Mouse (Mus musculus): Measurements from ENCODE around the gene Pou1f1.

DNA sequence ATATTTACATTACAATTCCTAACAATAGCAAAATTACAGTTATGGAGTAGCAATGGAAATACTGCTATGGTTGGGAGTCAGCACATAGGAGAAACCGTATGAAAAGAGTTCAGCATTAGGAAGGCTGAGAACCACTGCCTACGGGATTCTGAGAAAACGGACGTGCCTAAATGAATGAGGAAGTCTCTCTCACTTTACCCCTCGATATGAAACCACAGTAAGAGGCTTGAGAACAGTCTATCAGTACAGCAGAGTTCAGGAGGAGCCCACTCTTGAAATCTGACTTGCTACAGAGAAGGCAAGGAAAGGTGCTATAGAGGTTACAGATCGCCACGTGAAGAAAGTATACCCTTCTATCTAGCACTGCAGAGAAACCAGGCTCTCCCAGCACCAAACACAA is 28.6 kb downstream of the Pou1f1 start:
- TF ChIP-seq POLR2A (IDR thresholded peaks at IDR 0.05; ENCODE audit: borderline replicate concordance, extremely low read depth, low read depth, low read length) (no peak), CTCF (IDR thresholded peaks at IDR 0.05; ENCODE audit: insufficient read depth, low read length) (no peak)

Data from lung, adult 2 months (tissue).